Mouse (Mus musculus): ENCODE measurements around the gene Pkib.

The Pkib gene

GRCm38 (mm10) chr10:57631896-57632867 is at the start of gene Pkib:
Gene Pkib, plus strand, starts transcription at chr10:57631981.
- DNase-seq = peak; percentile 30

- DNase-seq = no peak
These were observed 47.9 kb upstream of the Pkib start for GRCm38 (mm10) chr10:57583927-57584326.

- DNase-seq = no peak
These were observed 37.5 kb upstream of the Pkib start for GRCm38 (mm10) chr10:57594266-57594665.

GRCm38 (mm10) chr10:57597172-57597571 is 34.6 kb upstream of the Pkib start:
- no peak for DNase-seq

- no peak for DNase-seq
These were observed 28.8 kb upstream of the Pkib start for GRCm38 (mm10) chr10:57602951-57603350.

GRCm38 (mm10) chr10:57623311-57623710 is 8.5 kb upstream of the Pkib start:
- no peak for DNase-seq

GRCm38 (mm10) chr10:57627773-57628172 is 4.0 kb upstream of the Pkib start:
- no peak for DNase-seq

- DNase-seq = no peak
These were observed 1.2 kb upstream of the Pkib start for GRCm38 (mm10) chr10:57630557-57630956.

GRCm38 (mm10) chr10:57632868-57633240 is 1.1 kb downstream of the Pkib start:
- DNase-seq = no peak

GRCm38 (mm10) chr10:57636970-57637369 is 5.2 kb downstream of the Pkib start:
- no peak for DNase-seq

- DNase-seq = no peak
These were observed 6.5 kb downstream of the Pkib start for GRCm38 (mm10) chr10:57638250-57638649.

- DNase-seq = no peak
These were observed 7.8 kb downstream of the Pkib start for GRCm38 (mm10) chr10:57639540-57639939.

- no peak for DNase-seq
These were observed 21.5 kb downstream of the Pkib start for GRCm38 (mm10) chr10:57653297-57653696.

GRCm38 (mm10) chr10:57660505-57660904 is 28.7 kb downstream of the Pkib start:
- DNase-seq = no peak

- DNase-seq = no peak
These were observed 32.0 kb downstream of the Pkib start for GRCm38 (mm10) chr10:57663758-57664157.

GRCm38 (mm10) chr10:57664253-57664652 is 32.5 kb downstream of the Pkib start:
- DNase-seq = no peak

- DNase-seq = no peak
These were observed 44.0 kb downstream of the Pkib start for GRCm38 (mm10) chr10:57675740-57676139.

GRCm38 (mm10) chr10:57687999-57688398 is 56.2 kb downstream of the Pkib start:
- DNase-seq = no peak

GRCm38 (mm10) chr10:57690161-57690560 is 58.4 kb downstream of the Pkib start:
- DNase-seq = no peak

- DNase-seq = no peak
These were observed 70.5 kb downstream of the Pkib start for GRCm38 (mm10) chr10:57702246-57702645.

- DNase-seq = no peak
These were observed 89.3 kb downstream of the Pkib start for GRCm38 (mm10) chr10:57721035-57721434.

GRCm38 (mm10) chr10:57722363-57722762 is 90.6 kb downstream of the Pkib start:
- DNase-seq = no peak

- peak; percentile 5 for DNase-seq
These were observed 95.9 kb downstream of the Pkib start for GRCm38 (mm10) chr10:57727666-57728065.

- no peak for DNase-seq
These were observed 99.9 kb downstream of the Pkib start for GRCm38 (mm10) chr10:57731672-57732071.

GRCm38 (mm10) chr10:57740733-57741132 is 109.0 kb downstream of the Pkib start:
- no peak for DNase-seq

Measured in kidney, adult 9 months (tissue).